Mouse (Mus musculus) lung, adult 2 months (tissue): ENCODE results near the gene Xrcc1.
A peak's percentile ranks its signal among the peaks of the same experiment; 100 is the strongest.

Experiments
- CTCF ChIP-seq: fragments of 200-500 bp; IDR thresholded peaks from 2 replicates; pipeline ENCODE4 v1.5.1; 2011; ENCODE audit warnings: mild to moderate bottlenecking, low read length, control low read depth; ENCODE audit not compliant: insufficient read depth
- POLR2A ChIP-seq: fragments of 200-500 bp; IDR thresholded peaks from 2 replicates; pipeline ENCODE4 v1.6.1; 2011; ENCODE audit warnings: low read depth, mild to moderate bottlenecking, control low read depth, low read length, borderline replicate concordance; ENCODE audit errors: extremely low read depth

DNA sequence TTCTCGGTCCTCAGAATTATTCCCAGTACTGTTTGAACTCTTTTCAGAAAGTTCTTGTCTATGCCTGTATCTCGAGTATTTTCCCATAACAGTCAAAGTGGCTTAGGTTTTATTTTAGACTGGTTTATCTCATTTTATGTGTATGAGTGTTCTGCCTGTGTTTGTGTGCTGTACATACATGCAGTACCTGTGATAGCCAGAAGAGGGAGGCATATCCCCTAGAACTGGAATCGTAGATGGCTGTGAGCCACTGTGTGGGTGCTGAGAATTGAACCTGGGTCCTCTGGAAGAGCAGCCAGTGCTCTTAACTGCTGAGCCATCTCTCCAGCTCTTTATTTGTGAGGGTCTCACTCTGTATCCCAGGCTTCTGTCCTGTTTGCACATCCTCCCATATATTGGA, 75.1 kb downstream of the Xrcc1 start:
- TF ChIP-seq CTCF (0 out of 2 replicates have a peak, but pooled peaks have one; percentile 3), POLR2A (no peak)
